Mouse (Mus musculus): ENCODE results near the gene Dcaf8.
"Not testable (repeated sequence)": the region's sequence is repeated elsewhere in the genome, so short reads cannot be mapped to it uniquely, and the experiment has no call there.

DNA sequence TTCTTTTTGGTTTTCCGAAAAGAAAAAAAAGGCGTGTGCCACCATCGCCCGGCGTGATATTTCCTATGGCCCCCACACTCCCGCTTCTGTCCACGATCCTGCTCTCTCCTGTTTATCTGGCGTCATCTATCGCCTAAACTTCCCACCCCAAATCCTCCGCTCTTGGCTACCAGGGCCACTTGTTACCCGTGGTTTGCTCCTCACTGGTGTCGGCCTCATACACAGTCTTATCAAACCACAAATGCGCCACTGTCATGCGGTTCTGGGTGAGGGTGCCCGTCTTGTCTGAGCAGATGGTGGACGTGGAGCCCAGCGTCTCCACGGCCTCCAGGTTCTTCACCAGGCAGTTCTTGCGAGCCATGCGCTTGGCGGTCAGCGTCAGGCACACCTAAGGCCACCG is 96.8 kb downstream of the Dcaf8 start:
- TF ChIP-seq GATA1, TAL1 (IDR thresholded peaks at IDR 0.05; ENCODE audit: low read length): not testable (repeated sequence)

Data from erythroblast, embryonic 14.5 days (primary cell).